Mouse (Mus musculus) adrenal gland, adult 8-10 months (tissue): ENCODE data around the gene Ptgs1. TPM values are rescaled to one million over a fixed set of nuclear protein-coding genes. Genes with fewer than 3 reads are reported as not detected.

Source experiments
- DNase-seq: peaks from one replicate; pipeline ENCODE4 v3.0.0; 2022
- total RNA-seq, 4 experiments: library from RNA; stranded (reverse); gene quantifications; 2 replicates each; pipeline ENCODE4 v1.2.4; 2022

Ptgs1 gene
- total RNA-seq, 4 experiments from 2014 or later, result 13.6 to 28.0 (median 17.8) TPM

DNA sequence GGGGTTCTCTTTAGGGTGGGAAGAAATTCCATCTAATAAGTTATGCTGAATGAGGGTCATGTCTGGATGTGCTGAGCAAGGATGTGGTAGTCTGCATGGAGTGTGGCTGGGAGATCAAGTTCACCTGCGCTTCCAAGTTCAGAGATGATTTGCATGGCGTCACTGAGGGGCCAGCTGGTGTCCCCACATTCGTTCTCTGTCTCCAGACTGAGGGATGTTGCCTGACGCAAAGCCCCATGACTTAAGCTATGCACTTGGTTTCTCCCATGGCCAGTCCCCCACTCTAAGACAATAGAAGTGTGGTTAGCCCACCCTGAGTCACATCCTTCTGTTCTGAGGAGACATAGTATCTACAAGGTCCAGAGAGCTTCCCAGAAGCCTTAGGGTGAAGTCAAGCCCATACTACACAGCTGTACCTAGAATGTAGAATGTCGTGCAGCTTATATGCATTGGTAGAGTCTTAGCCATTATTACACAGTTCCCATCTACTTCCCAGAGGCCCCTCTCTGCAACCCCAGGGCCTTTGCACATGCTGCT, 15.0 kb upstream of the Ptgs1 start:
- DNase-seq, result no peak

DNA sequence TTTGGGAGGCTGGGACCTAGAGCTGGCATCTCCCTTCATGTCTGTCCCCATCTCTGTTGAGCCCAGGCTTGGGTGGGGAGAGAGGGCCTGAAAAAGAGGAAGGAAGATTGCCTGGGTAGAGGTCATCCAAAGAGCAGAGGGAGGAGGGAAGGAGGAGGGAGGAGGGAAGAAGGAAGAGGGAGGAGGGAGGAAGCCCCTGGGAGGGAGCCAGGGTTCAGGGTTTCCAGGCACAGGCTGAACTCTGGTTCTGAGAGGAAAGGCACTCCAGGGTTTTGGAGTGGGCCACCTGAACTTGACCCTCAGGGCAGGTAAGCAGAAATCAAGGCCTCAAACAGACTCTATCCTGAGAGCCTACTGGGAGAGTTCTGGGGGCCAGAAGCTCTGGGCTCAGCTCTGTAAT, 13.7 kb upstream of the Ptgs1 start:
- no peak for DNase-seq

DNA sequence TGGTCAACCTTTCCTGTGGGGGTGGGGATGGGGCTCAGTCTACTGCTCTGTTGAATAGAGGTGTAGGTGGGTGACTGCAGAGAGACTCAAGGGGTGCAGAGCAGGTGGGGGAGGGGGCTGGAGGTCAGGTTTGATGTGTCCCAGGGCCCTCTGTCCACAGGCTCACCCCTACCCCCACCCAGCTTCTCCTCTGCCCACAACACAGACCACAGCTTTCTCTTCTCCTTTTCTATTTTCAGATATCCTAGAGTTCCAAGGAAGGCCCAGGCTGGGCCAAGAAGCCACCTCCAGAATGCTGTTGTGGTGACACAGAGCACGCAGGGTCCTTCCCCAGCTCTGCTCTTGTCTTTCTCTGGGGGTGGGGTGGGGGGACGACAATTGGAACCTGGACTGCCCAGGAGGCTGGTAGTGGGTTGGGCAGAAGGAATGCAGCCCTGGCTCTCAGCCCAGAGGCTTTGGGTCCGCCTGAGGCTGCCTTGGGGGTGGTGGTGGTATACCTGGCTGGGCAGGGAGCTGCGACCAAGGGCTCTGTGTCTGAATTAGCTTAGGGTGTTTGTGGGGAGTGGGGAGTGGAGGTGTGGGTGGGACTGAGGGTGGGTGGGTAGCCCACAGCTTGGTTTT, 13.2 kb upstream of the Ptgs1 start:
- DNase-seq, result no peak

DNA sequence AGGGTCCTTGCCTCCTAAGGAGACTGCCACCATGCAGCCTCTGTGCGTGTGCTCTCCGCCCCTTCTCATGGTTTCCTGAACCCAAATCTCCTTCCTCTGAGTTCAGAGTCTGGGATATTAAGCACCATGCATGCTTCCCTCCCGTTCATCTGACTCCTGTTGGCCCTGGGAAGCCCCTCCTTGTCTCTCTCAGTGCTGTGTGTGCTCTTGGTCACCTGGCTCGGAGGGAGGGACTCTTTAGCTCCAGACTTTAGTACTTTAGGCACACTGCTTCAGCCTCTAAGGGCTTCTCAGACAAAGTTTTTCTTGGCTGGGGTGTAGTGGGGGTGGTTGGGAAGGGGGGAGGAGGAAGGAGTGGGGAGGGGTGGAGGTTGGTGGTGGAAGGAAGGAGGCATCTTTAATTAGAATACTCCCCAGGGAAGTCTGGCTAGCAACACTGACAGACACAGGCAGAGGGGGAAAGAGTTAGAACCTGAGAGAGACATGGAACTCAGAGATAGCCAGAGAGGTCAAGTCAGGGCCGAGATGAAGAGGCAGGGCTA, 12.5 kb upstream of the Ptgs1 start:
- DNase-seq, result no peak

DNA sequence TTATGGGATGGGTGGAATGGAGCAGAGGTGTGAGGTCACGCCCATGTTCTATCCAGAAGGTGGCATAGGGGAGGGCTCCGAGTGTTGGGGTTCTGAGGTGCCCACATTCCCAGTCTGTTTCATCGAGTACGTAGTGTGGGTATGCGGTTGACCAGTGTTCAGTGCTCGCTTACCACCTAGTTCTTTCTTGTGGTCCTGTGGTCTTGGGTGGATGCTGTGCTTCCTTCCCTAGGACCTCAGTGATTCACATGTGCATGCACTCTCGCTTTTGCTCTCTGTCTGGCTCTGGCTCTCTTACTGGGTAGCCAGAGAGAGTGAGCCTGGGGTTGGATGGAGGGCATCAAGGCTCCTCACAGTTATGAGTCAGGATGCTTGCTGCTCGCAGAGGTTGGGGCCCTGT, 10.1 kb upstream of the Ptgs1 start:
- DNase-seq, result no peak

DNA sequence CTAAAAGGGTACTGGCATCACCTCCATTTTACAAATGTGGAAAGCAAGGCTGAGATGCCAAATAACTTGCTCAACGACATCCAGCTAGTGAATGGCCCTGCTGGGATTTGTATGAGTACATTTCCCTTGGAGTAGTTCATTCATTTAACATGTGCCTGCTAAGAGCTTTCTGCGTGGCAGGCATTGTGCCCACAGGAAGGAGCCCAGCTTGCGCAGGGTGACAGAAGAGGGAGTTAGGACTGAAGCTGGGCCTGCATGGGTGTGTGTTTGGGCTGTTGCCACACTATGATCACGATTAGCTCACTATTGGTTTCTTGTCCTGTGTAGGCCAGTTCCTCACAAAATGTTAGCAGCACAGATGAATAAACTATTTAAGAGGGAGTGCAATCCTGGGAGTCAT, 9.3 kb upstream of the Ptgs1 start:
- no peak for DNase-seq

DNA sequence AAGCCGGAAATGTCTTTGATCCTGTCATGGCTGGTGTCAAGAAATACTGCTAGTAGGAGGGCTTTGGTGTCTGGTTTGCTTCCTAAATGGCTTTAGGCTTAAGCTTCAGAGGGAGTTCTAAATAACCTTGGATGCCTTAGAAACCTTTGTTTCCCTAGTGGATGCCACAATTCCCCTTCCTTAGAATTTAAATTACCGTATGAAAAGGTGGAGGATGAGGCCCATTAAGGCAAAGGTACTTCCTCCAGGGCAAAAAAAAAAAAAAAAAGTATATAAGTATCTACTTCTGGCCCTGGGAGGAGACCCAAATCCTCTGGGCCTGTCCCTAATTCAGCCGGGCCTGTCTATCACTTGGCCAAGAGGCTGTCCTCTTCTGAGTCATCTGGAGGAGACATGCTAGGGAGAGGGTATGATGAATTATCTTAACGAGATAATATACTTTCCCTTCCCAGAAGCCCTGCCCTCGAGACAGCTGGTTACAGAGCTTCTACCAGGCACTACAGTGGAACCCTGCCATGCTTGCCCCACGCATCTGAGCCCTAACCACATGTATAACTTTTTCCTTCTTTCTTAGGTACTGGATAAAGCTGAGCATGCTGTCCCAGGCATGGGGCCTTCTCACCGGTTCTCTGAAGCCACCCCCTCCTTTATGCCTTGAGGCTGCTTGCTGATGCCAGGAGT, 7.9 kb upstream of the Ptgs1 start:
- DNase-seq, result no peak

DNA sequence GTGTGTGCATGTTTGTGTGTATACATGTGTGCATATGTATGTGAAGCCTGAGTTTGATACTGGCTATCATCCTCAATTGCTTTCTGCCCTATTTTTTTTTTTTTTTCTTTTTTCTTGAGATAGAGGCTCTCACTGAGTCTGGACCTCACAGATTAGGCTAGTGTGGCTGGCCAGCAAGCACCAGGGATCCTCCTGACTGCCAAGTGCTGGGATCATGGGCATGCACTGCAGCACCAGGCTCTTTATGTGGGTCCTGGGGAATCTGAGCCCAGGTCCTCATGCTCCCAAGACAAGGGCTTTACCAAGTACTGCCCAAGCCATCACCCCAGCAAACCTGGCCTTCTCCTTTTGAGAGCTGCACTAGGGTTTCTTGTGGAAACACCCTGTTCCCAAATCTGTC, 6.8 kb upstream of the Ptgs1 start:
- DNase-seq, result no peak

DNA sequence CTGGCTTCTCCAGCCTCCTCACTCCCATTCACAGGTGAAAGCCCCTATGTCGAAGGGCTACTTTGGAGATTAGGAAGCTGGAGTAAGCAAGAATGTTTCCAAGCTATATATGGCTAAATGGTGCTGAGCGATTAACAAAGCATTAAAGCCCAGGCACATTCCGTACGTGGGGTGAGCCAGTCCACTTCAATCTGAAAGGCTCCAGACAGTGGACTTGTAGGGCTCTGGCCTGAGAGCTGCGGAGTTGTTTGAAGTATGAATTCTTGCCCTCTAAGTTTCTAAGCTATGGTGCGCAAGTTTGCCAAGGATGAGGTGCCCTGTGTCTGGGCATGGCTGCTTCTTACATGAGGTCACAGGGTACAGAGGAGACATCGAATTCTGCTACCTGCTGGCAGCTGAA, 6.1 kb upstream of the Ptgs1 start:
- no peak for DNase-seq

DNA sequence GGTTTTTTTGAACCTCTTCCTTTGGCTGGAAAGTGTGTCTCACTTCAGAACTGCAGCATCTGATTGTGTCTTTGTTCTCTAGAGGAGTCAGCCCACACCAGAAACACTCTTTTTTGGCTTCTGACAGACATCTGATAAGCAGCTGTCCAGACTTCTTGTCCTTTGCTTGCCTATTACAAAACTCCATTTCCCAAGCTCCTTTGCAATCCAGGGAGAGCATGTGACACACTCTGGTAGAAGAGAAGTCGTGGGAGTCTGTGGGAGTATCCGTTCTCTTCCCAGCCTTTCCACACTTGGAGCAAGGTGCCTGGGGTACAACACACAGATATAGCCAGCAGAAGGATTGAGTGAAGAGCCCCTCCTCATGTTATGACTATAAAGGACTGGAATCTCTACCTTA, 5.6 kb upstream of the Ptgs1 start:
- DNase-seq, result no peak

DNA sequence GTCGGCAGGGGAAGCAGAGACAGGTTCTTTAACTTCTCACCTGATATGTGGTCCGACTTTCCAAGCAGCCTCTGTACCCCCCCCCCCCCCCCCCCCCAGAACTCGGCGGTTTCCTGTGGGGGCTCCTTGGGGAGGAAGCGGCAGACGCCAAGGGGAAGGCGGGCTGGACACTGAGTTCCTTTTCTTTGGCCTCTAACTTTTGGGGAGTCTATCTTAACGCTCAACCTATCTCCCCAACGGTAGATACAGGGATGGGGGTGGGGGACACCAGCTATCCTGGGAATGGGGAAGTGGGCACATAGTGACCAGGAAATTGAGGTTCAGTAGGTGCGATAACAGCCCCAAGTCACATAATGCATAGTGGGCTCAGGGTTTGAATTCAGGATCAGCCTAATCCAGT, 741 bp downstream of the Ptgs1 start:
- no peak for DNase-seq

DNA sequence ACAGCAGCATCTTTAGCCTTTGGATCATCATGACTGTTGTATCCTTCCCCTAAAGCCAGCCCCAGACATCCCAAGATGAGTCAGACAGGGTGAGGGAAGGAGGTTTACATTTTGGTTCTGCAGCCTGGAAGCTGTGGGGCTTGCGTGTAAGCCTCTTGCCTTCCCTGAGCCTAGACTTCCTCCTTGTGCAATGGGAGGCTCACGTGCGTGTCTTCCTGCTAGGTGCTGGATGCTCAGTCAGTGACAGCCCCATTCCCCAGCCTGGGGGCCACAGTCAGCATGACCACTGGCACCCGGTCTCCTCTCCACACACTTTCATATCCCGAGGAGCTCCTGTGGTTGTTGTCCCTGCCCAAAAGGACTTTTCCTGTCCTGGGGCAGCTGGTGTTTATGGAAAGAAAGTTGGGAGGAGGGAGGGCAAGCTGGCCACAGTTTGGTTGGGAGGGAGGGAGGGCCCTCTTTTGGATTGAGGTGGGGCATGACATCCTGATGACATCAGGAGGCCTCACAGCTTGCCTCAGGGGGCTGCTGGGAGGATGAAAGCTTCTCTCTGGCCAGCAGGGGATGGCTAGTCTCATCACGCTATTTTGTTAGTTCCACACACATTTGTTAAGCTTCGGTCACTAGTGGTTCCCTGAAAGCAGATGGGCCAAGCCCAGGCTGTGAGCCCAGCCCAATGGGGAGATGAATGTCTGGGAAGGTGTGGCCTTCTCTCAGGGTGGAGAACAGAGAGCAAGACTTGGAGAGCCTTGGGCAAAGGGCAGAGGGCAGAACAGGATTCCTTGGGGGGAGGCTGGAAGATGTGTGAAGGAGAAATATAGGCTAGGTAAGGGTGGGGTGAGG, 4.5 kb downstream of the Ptgs1 start:
- DNase-seq, result no peak

DNA sequence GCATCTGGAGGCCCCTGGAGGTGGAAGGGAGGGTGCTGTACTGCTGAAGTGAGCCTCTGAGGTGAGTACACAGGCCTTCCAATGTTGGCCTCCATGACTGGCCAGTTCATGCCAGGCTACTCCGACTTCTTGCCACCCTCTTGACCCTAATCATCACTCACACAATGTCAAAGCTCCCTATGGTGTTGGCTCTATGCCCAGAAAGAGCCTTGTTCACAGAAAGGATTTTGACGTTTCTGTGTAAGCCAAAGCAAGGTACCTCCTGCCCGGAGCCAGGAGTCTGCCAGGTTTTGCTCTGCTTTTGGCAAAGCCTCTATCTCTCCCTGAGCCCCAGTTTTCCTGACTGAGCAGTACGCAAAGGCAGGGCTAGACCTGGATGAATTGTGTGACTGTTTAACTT, 5.7 kb downstream of the Ptgs1 start:
- no peak for DNase-seq

DNA sequence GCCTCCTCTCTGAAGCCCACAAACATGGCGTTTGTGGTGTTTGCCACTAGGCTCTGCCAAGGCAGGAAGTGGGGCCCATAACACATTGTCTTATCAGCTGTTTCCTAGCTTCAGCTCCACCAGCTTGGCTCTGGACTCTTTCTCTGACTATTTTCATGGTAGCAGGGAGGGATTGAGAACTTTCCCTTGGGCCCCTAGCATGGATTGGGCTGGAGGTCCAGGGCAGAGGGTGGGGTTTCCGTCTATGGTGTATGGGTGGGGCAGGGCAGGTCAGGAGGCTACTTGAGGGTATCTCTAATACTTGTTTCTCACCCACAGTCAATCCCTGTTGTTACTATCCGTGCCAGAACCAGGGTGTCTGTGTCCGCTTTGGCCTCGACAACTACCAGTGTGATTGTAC, 6.7 kb downstream of the Ptgs1 start:
- DNase-seq, result no peak

DNA sequence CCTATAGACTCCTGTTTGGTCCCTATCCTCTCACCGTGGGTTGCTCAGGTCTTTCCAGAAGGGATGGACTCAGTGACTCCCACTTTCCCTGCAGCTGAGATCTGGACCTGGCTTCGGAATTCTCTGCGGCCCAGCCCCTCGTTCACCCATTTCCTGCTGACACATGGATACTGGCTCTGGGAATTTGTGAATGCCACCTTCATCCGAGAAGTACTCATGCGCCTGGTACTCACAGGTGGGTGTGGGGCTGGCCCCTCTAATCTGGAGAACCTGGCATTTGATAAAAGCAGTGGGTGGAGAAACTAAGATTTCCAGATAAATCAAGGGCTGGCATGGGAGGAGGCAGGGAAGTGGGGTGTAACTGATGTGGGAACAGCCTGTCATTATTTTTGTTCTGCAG, 7.3 kb downstream of the Ptgs1 start:
- DNase-seq, result no peak

DNA sequence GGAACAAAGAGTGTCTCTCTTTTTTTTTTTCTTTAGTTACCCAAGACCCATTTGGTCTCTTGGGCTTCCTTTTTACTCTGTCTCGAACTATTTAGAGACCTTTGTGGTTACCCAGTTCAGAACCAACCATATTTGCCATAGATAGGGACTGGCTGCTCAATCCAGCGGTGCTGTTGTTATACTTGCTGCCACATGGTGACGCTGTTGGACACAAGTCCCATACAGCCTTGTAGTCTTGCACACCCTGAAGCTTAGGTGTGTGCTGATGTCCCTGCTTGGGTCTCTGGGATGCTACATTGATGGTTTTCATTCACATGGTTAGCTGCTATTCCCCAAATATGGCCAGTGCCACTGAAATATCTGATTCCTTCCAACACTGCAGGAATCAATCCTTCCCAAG, 8.2 kb downstream of the Ptgs1 start:
- DNase-seq, result no peak

DNA sequence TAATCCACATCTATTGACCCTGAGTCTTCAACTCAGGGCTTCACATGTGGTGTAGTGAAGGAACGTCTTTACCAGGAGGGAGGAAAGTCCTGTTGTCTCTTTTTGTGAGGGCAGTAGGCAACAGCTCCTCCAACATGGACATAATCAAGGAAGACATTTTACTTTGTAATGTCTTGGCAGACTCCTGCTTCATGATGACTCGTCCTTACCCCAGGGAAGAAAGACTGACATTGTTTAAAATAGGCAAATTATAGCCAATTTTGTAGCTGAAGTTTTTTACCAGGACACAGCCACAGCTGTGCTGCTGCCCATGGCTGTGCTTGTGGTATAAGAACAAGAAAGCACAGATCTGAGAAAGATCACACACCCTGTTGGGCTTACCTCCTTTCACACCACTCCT, 8.7 kb downstream of the Ptgs1 start:
- DNase-seq, result no peak

DNA sequence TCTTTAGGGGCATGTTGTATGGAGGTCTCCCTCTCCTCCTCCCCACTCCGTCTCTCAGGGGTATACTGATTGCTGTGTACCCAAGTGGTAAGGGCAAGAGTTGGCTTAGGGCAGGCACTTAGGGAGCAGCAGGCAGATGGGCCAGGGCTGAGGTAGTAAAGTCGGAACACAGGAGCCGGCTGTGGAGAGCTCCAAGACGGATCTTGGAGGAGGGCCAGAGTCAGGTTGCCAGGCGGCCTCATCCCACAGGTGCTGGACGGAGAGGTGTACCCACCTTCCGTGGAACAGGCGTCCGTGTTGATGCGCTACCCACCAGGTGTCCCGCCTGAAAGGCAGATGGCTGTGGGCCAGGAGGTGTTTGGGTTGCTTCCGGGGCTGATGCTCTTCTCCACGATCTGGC, 12.3 kb downstream of the Ptgs1 start:
- DNase-seq, result no peak

DNA sequence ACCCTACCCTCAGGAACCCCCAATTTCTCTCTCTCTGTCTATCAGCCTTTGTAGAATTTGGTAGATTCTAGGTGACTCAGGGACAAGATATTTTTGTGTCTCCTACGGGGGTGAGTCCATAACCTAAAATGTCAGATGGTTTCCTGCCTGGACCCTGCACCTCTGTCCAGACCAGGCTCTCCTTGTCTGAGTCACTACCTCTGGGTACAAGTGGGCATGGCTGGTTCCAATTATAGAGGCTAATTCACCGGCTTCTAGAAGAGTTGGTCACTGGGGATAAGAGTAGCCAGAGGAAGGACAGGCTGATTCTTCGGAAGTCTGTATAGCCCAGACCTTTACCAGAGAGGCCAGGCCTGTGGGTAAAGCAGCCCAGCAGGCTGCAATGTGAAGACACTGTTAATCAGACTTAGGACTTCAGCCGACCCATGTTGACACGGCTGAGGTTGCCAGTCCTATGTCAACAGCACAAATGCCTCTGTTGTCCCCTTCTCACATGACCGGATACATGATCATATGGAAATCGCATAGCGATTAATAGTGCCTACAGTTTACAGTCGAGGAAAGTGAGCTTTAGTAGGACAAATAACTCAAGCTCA, 13.2 kb downstream of the Ptgs1 start:
- no peak for DNase-seq

DNA sequence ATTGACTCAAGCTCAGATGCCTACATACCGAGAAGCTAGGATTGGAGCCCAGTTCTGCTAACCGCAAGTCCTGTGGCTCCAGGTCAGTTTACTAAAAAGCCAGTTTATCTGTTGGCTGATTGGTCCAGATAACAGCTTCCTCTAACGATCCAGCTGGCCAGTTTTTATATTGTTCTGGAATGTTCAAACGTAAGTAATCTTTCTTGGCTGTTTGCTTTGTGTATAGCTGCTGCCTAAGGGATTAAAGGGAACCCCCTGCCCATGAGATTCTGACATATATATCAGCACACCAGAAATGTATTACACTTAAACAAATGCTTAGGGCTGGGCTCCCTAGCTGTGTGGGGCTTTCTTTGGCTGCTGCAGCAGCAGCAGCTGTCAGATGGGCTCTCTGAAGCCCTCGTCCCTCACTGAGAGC, 13.7 kb downstream of the Ptgs1 start:
- no peak for DNase-seq

DNA sequence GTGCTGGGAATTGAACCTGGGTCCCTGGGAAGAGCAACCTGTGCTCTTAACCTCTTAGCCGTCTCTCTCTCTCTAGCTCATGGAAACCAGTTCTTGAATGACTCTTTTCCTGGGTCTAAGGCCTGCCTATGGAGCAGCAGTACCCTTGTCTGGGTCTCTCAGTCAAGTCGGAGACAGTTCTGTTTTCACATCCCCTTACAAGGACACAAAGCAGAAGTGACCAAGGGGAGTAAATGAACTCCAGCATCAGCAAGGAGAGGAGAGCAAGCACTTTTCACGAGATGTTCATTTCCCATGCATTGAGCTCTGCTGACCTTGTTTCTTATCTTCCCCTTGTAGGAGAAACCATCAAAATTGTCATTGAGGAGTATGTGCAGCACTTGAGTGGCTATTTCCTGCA, 14.5 kb downstream of the Ptgs1 start:
- no peak for DNase-seq

DNA sequence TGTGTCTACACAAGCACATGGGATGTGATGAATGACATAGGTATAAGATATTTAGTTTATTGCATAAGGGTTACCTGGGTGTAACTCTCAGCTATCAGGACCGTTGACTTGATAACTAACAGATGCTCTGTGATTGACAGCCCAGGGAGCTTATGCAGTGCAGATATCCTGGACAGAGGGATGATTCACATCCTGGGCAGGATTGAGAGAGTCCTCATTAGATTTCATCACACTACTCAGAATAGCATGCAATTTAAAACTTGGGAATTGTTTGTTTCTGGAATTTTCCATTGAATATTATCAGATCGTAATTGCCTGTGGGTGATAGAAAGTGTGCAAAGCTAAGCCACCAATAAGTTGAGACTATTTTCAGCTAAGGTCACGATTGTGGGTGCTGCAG, 17.7 kb downstream of the Ptgs1 start:
- DNase-seq, result no peak

DNA sequence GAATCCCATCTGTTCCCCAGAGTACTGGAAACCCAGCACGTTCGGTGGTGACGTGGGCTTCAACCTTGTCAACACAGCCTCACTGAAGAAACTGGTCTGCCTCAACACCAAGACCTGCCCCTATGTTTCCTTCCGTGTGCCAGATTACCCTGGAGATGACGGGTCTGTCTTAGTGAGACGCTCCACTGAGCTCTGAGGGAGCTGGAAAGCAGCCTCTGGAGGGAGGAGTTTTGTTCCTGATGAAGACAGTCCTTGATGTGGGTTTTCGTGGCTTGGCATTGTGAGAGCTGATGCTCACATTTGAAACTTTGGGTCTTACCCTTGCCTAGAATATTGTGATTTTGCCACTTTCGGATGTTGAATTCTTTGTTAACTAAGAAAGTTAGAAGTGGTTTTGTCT, 20.9 kb downstream of the Ptgs1 start:
- DNase-seq, result no peak
